Comparison of ENCODE assay signal across 9 mouse cellular contexts in genomic region chr8:10006986-10007659, GRCm38 (mm10). TPM values are rescaled to one million over a fixed set of nuclear protein-coding genes. Genes with fewer than 3 reads are reported as not detected.
A peak's percentile ranks its signal among the peaks of the same experiment; 100 is the strongest.
DNase-seq lines count a peak whose midpoint lies in the region; ATAC-seq and TF ChIP-seq lines count a peak whose summit lies in the region.
"Had no signal": no experiment of that assay in that cellular context is flagged by ENCODE, and none has a peak within 500 bp of the region (broad histone marks: within the 10 kb centered on the region; RNA-seq: fewer than 3 reads in every experiment).

No protein-coding gene starts in this region.

- 4% methylated on average over 29 of the region's 29 CpGs for WGBS in heart, embryonic 15.5 days
- WGBS in lung, embryonic 14.5 days, result 5% methylated on average over 29 of the region's 29 CpGs

- peak overlapping the region; percentile 82 for H3K4me2 ChIP-seq in heart, embryonic 15.5 days
- H3K4me2 ChIP-seq in lung, embryonic 14.5 days, result peak overlapping the region; percentile 87

- no peaks in the 10 kb centered on the region for H3K4me1 ChIP-seq in cortical plate, adult 2 months (ENCODE audit: control insufficient read depth, insufficient read depth, low read length)
- peaks cover 9% of the 10 kb centered on the region for H3K4me1 ChIP-seq in heart, embryonic 15.5 days (replicated peaks)
- H3K4me1 ChIP-seq in lung, embryonic 14.5 days (ENCODE audit: insufficient read depth), result 0 out of 2 replicates have a peak, but pooled peaks cover 7% of the 10 kb centered on the region

- H3K9me3 ChIP-seq in heart, embryonic 15.5 days (replicated peaks), result no peaks in the 10 kb centered on the region
- H3K9me3 ChIP-seq in lung, embryonic 14.5 days (ENCODE audit: low read depth, low read length), result no peaks in the 10 kb centered on the region

- DNase-seq in 3134 (ENCODE audit: extremely low read depth, insufficient read length, low spot score), result peak; percentile 8
- DNase-seq in R1 (ENCODE audit: low read depth, low spot score), result peak; percentile 80
- peak; percentile 19 to 53 for DNase-seq in kidney, postnatal 36 days
- DNase-seq in lung, embryonic 14.5 days, result peak; percentile 70
- peak; percentile 64 for DNase-seq in right cerebral cortex, adult 18-20 months
- DNase-seq in thymus, postnatal 36 days, result no peak

- no peak overlapping the region for H3K27ac ChIP-seq in cortical plate, adult 2 months (ENCODE audit: insufficient read depth, low read length)
- no peak overlapping the region for H3K27ac ChIP-seq in heart, embryonic 15.5 days
- peak overlapping the region; percentile 73 for H3K27ac ChIP-seq in lung, embryonic 14.5 days (ENCODE audit: low read depth)

- H3K36me3 ChIP-seq in heart, embryonic 15.5 days, result no peaks in the 10 kb centered on the region
- H3K36me3 ChIP-seq in lung, embryonic 14.5 days (ENCODE audit: insufficient read depth), result no peaks in the 10 kb centered on the region

- peak overlapping the region; percentile 35; the same call in 1 of the 2 replicates for H3K9ac ChIP-seq in heart, embryonic 15.5 days
- peak overlapping the region; percentile 46 for H3K9ac ChIP-seq in lung, embryonic 14.5 days

- TF ChIP-seq POLR2A in cortical plate, adult 2 months (IDR thresholded peaks at IDR 0.05; ENCODE audit: extremely low read depth, insufficient read depth, low read length), result peak; percentile 54; the same call in 1 of the 2 replicates

- peaks cover 4% of the 10 kb centered on the region for H3K27me3 ChIP-seq in heart, embryonic 15.5 days
- H3K27me3 ChIP-seq in lung, embryonic 14.5 days (ENCODE audit: insufficient read depth, low read length), result no peaks in the 10 kb centered on the region

- peak overlapping the region; percentile 20 for H3K4me3 ChIP-seq in cortical plate, adult 2 months (ENCODE audit: insufficient read depth, low read length)
- peak overlapping the region; percentile 46 for H3K4me3 ChIP-seq in heart, embryonic 15.5 days
- H3K4me3 ChIP-seq in lung, embryonic 14.5 days (ENCODE audit: low read depth, low read length), result peak overlapping the region; percentile 39
- H3K4me3 ChIP-seq: erythroblast, embryonic 14.5 days had no signal

- no peak for ATAC-seq in heart, embryonic 15.5 days (replicated peaks; ENCODE audit: insufficient number of reproducible peaks, insufficient read depth, low FRiP score, low read depth)
- peak; percentile 43 for ATAC-seq in lung, embryonic 14.5 days (ENCODE audit: insufficient read depth)

- TF ChIP-seq CTCF in cortical plate, adult 2 months (IDR thresholded peaks at IDR 0.05; ENCODE audit: extremely low read depth, insufficient read depth, low read length), result no peak
- TF ChIP-seq CTCF in lung, embryonic 14.5 days (IDR thresholded peaks at IDR 0.05; ENCODE audit: low read depth), result no peak

RNA-seq across cellular contexts. Expression of gene Tnfsf13b, which starts 0.9 kb away (rescaled TPM):
- polyA plus RNA-seq in cortical plate, adult 2 months (2012; rRNA removed), result 1.1 and 1.7 TPM in 2 replicates
- 0.31 and 1.0 TPM in 2 replicates for polyA plus RNA-seq in heart, embryonic 15.5 days (2015; fragmentation: Nextera tagmentation; extraction: Ambion mirVana)
- 5.1 and 6.5 TPM in 2 replicates for polyA plus RNA-seq in lung, embryonic 14.5 days (2014; fragmentation: Nextera tagmentation; extraction: Ambion mirVana)
- polyA plus RNA-seq: erythroblast, embryonic 14.5 days had no signal

RNA-seq across cellular contexts. Expression of gene Abhd13, which starts 29.6 kb away (rescaled TPM):
- polyA plus RNA-seq in cortical plate, adult 2 months (2012; rRNA removed), result 12.9 and 13.0 TPM in 2 replicates
- 10.3 and 12.4 TPM in 2 replicates for polyA plus RNA-seq in heart, embryonic 15.5 days (2015; fragmentation: Nextera tagmentation; extraction: Ambion mirVana)
- 20.5 and 20.6 TPM in 2 replicates for polyA plus RNA-seq in lung, embryonic 14.5 days (2014; fragmentation: Nextera tagmentation; extraction: Ambion mirVana)

RNA-seq across cellular contexts. Expression of gene Lig4, which starts 29.6 kb away (rescaled TPM):
- 4.4 and 5.2 TPM in 2 replicates for polyA plus RNA-seq in cortical plate, adult 2 months (2012; rRNA removed)
- 3.5 and 4.7 TPM in 2 replicates for polyA plus RNA-seq in heart, embryonic 15.5 days (2015; fragmentation: Nextera tagmentation; extraction: Ambion mirVana)
- polyA plus RNA-seq in lung, embryonic 14.5 days (2014; fragmentation: Nextera tagmentation; extraction: Ambion mirVana), result 5.7 and 6.0 TPM in 2 replicates

Comparison
In these comparisons a context has a peak if more than half of its experiments do, and no peak if none do; other contexts are left out.
1. DNase-seq: peak in 3134 (single experiment), R1 (single experiment), kidney, postnatal 36 days (2 of 2), lung, embryonic 14.5 days (single experiment) and right cerebral cortex, adult 18-20 months (single experiment); none in thymus, postnatal 36 days (0 of 2).
2. Peak in every context shown above with its lines, with median percentiles within 50 percentile points of each other: H3K4me3 ChIP-seq.